Mouse (Mus musculus) thymus, postnatal 25 days (tissue): ENCODE results near the gene Scfd2.

Source experiments
- DNase-seq: peaks from one replicate; pipeline ENCODE4 v3.0.0; 2022

The Scfd2 gene

GRCm38 (mm10) chr5:74267196-74267595 is 264.4 kb downstream of the Scfd2 start:
- no peak for DNase-seq

GRCm38 (mm10) chr5:74266476-74266819 is 265.1 kb downstream of the Scfd2 start:
- no peak for DNase-seq

GRCm38 (mm10) chr5:74265601-74266475 is 265.7 kb downstream of the Scfd2 start:
- no peak for DNase-seq

- DNase-seq: no peak
Measured at GRCm38 (mm10) chr5:74265151-74265550, 266.4 kb downstream of the Scfd2 start.

- no peak for DNase-seq
Measured at GRCm38 (mm10) chr5:74264541-74264940, 267.0 kb downstream of the Scfd2 start.

- peak; percentile 62 for DNase-seq
Measured at GRCm38 (mm10) chr5:74261016-74261415, 270.5 kb downstream of the Scfd2 start.

- peak; percentile 77 for DNase-seq
Measured at GRCm38 (mm10) chr5:74260378-74260809, 271.2 kb downstream of the Scfd2 start.

- no peak for DNase-seq
Measured at GRCm38 (mm10) chr5:74256705-74257104, 274.9 kb downstream of the Scfd2 start.

GRCm38 (mm10) chr5:74254996-74255395 is 276.6 kb downstream of the Scfd2 start:
- DNase-seq: no peak

- DNase-seq: no peak
Measured at GRCm38 (mm10) chr5:74253724-74254328, 277.7 kb downstream of the Scfd2 start.

- no peak for DNase-seq
Measured at GRCm38 (mm10) chr5:74252672-74253286, 278.8 kb downstream of the Scfd2 start.

GRCm38 (mm10) chr5:74250947-74251346 is 280.6 kb downstream of the Scfd2 start:
- no peak for DNase-seq

- DNase-seq: no peak
Measured at GRCm38 (mm10) chr5:74250308-74250707, 281.3 kb downstream of the Scfd2 start.

GRCm38 (mm10) chr5:74249794-74250193 is 281.8 kb downstream of the Scfd2 start:
- DNase-seq: no peak

GRCm38 (mm10) chr5:74246971-74247370 is 284.6 kb downstream of the Scfd2 start:
- DNase-seq: no peak

GRCm38 (mm10) chr5:74246453-74246852 is 285.1 kb downstream of the Scfd2 start:
- no peak for DNase-seq

- no peak for DNase-seq
Measured at GRCm38 (mm10) chr5:74245641-74246145, 285.9 kb downstream of the Scfd2 start.

GRCm38 (mm10) chr5:74244406-74245019 is 287.0 kb downstream of the Scfd2 start:
- DNase-seq: no peak

- DNase-seq: no peak
Measured at GRCm38 (mm10) chr5:74242654-74243053, 288.9 kb downstream of the Scfd2 start.

GRCm38 (mm10) chr5:74240926-74241680 is 290.5 kb downstream of the Scfd2 start:
- DNase-seq: no peak

GRCm38 (mm10) chr5:74240298-74240697 is 291.3 kb downstream of the Scfd2 start:
- no peak for DNase-seq

GRCm38 (mm10) chr5:74239369-74239768 is 292.2 kb downstream of the Scfd2 start:
- DNase-seq: no peak
